Mouse (Mus musculus) stomach, postnatal 0 days (tissue): Measurements from ENCODE around the gene Thsd7b. TPM values are rescaled to one million over a fixed set of nuclear protein-coding genes. Genes with fewer than 3 reads are reported as not detected.

Experiments
- ATAC-seq: fragments of 200-750 bp; cut with Nextera tagmentation; 2 replicates; pipeline ENCODE4 v1.8.0; 2017; ENCODE audit not compliant: low FRiP score, low TSS enrichment
- DNase-seq: peaks from one replicate; pipeline ENCODE4 v3.0.0-alpha.2; 2016; ENCODE audit warnings: low spot score
- H3K27ac ChIP-seq: fragments of 300-500 bp; sonication (generic); replicated peaks from 2 replicates; pipeline ENCODE4 v1.5.1; 2014; ENCODE audit warnings: mild to moderate bottlenecking, control low read depth
- H3K27me3 ChIP-seq: fragments of 300-500 bp; sonication (generic); 2 replicates; pipeline ENCODE4 v1.6.1; 2014; ENCODE audit warnings: low read length; ENCODE audit not compliant: control insufficient read depth, insufficient read depth
- H3K36me3 ChIP-seq: fragments of 300-500 bp; sonication (generic); 2 replicates; pipeline ENCODE4 v1.6.1; 2014; ENCODE audit warnings: low read length, mixed read lengths; ENCODE audit not compliant: control insufficient read depth, insufficient read depth
- H3K4me1 ChIP-seq: fragments of 300-500 bp; sonication (generic); replicated peaks from 2 replicates; pipeline ENCODE4 v1.6.1; 2014; ENCODE audit warnings: antibody characterized with exemption; ENCODE audit not compliant: control insufficient read depth, insufficient read depth
- H3K4me2 ChIP-seq: fragments of 300-500 bp; sonication (generic); replicated peaks from 2 replicates; pipeline ENCODE4 v1.6.1; 2014; ENCODE audit warnings: low read depth, mild to moderate bottlenecking, control low read depth, moderate library complexity
- H3K4me3 ChIP-seq: fragments of 300-500 bp; sonication (generic); 2 replicates; pipeline ENCODE4 v1.5.1; 2014; ENCODE audit warnings: low read depth, low read length, control low read depth
- H3K9ac ChIP-seq: fragments of 300-500 bp; sonication (generic); 2 replicates; pipeline ENCODE4 v1.6.1; 2014; ENCODE audit warnings: mild to moderate bottlenecking, low read length, control low read depth, mixed read lengths
- H3K9me3 ChIP-seq: fragments of 300-500 bp; sonication (generic); 2 replicates; pipeline ENCODE4 v1.6.1; 2016; ENCODE audit warnings: low read length; ENCODE audit not compliant: control insufficient read depth
- CTCF ChIP-seq: IDR thresholded peaks from 2 replicates; pipeline ENCODE4 v1.5.1; 2016; ENCODE audit warnings: antibody characterized with exemption, low read depth, mild to moderate bottlenecking, moderate library complexity
- EP300 ChIP-seq: optimal IDR thresholded peaks from 2 replicates; pipeline ENCODE3; 2016; ENCODE audit warnings: antibody characterized with exemption
- WGBS: fragments of 180-500 bp; shearing (Covaris S2); extraction: QIAGEN DNeasy Blood & Tissue Kit; methylation state at CpG from one replicate; pipeline ENCODE4 v1.1.7; 2014; 5-methylcytosine and 5-hydroxymethylcytosine counted together
- polyA plus RNA-seq: library from polyadenylated mRNA; unstranded; fragments of >200 nt; fragmentation: Nextera tagmentation; extraction: Ambion mirVana; gene quantifications from 2 replicates; pipeline ENCODE4 v1.2.1, GENCODE M21; 2015

Gene Thsd7b
- polyA plus RNA-seq, 1 experiment from 2014 or later: 0.53 TPM

GRCm38 (mm10) chr1:129777055-129777454, 504.0 kb downstream of the Thsd7b start:
- Histone ChIP-seq H3K27me3 (no peaks in the 10 kb centered on the region), H3K36me3 (no peaks in the 10 kb centered on the region), H3K9ac (no peak overlapping the region), H3K4me2 (no peak overlapping the region), H3K4me3 (no peak overlapping the region), H3K9me3 (no peaks in the 10 kb centered on the region), H3K27ac (no peak overlapping the region), H3K4me1 (no peaks in the 10 kb centered on the region)
- TF ChIP-seq CTCF (no peak), EP300 (no peak)
- no peak for DNase-seq
- 83% methylated on average over 5 of the region's 5 CpGs for WGBS
- no peak for ATAC-seq

DNA sequence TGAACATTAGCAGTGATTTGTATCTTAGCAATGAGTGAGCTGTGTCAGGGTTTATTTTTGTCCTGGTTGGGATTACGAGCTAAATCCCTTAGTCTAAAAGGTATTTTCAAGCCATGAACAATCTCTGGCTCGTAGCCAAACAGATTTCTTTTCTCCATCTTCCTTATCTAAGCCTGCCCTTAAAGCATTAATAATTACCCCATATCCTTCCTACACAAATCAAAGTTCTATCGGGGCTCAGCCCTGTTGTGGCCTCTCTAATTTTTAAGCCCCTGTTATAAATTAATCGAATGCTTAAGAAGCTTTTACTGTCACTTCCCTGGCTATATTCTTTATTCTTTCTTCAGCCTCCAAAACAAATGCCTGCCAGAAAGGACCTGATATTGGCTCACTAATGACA, 506.4 kb downstream of the Thsd7b start:
- H3K4me3 ChIP-seq: no peak overlapping the region
- no peak for TF ChIP-seq EP300
- no peak for TF ChIP-seq CTCF
- no peaks in the 10 kb centered on the region for H3K9me3 ChIP-seq
- no peaks in the 10 kb centered on the region for H3K4me1 ChIP-seq
- WGBS: 38% methylated on average over 4 of the region's 4 CpGs
- no peak overlapping the region for H3K27ac ChIP-seq
- no peak overlapping the region for H3K4me2 ChIP-seq
- no peaks in the 10 kb centered on the region for H3K27me3 ChIP-seq
- H3K36me3 ChIP-seq: no peaks in the 10 kb centered on the region
- no peak overlapping the region for H3K9ac ChIP-seq
- DNase-seq: no peak
- ATAC-seq: no peak

- H3K27me3 ChIP-seq: no peaks in the 10 kb centered on the region
- TF ChIP-seq CTCF (no peak), EP300 (no peak)
These were observed 507.5 kb downstream of the Thsd7b start for GRCm38 (mm10) chr1:129780589-129780988.

DNA sequence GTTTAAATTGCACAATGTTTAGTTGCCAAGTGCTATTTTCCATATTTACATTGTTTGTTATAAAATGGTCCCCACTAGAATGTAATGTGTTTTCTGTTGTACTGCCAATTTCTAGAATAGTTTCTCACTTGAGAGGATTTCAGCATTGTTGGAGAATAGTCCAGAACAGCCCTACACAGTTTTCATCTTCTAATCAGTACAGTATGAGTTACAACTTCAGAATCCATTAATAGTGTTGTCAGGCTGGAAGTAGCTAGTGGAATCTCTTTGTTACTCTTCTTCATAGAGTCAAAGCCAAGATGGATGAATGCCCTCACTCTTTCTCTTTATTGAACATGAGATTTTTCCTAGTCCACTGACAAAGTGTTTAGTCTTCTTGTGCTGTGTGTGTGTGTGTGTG, 525.4 kb downstream of the Thsd7b start:
- no peak for ATAC-seq

More at GRCm38 (mm10) chr1:129780589-129780988, 507.5 kb downstream of the Thsd7b start:
- DNase-seq (no peak), ATAC-seq (no peak)
- 79% methylated on average over 1 of the region's 1 CpGs for WGBS
- Histone ChIP-seq H3K9ac (no peak overlapping the region), H3K4me1 (no peaks in the 10 kb centered on the region), H3K27ac (no peak overlapping the region), H3K9me3 (no peaks in the 10 kb centered on the region), H3K36me3 (no peaks in the 10 kb centered on the region), H3K4me3 (no peak overlapping the region), H3K4me2 (no peak overlapping the region)

GRCm38 (mm10) chr1:129826927-129827326, 553.8 kb downstream of the Thsd7b start:
- TF ChIP-seq EP300 (no peak), CTCF (no peak)
- ATAC-seq (no peak), DNase-seq (no peak)
- Histone ChIP-seq H3K4me2 (no peak overlapping the region), H3K27me3 (no peaks in the 10 kb centered on the region), H3K27ac (no peak overlapping the region), H3K9me3 (no peaks in the 10 kb centered on the region), H3K4me3 (no peak overlapping the region), H3K36me3 (no peaks in the 10 kb centered on the region), H3K4me1 (no peaks in the 10 kb centered on the region), H3K9ac (no peak overlapping the region)
- 82% methylated on average over 4 of the region's 4 CpGs for WGBS

More for the DNA sequence above, 525.4 kb downstream of the Thsd7b start:
- Histone ChIP-seq H3K27me3 (no peaks in the 10 kb centered on the region), H3K36me3 (no peaks in the 10 kb centered on the region), H3K4me3 (no peak overlapping the region), H3K9ac (no peak overlapping the region), H3K9me3 (no peaks in the 10 kb centered on the region), H3K4me2 (no peak overlapping the region), H3K27ac (no peak overlapping the region), H3K4me1 (no peaks in the 10 kb centered on the region)
- no peak for DNase-seq
- no peak for TF ChIP-seq EP300
- TF ChIP-seq CTCF: no peak

DNA sequence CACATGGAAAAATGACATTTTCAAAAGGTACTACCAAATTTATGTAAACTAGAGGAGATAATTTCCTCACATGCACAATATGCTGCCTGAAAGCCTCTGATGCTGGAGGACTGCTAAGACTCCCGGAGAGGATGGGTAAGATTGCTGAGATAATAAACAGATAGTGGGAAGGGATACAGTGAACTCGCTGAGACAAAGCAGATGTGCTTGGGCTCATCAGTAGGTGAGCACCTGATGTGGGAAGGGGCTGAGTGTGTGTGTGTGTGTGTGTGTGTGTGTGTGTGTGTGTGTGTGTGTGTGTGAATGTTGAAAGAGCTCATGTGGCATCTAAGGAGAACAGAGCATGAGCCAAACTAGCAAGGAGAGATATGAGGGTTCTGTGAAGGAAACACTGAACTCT, 564.2 kb downstream of the Thsd7b start:
- WGBS: 32% methylated on average over 2 of the region's 2 CpGs
- no peak overlapping the region for H3K4me3 ChIP-seq
- H3K27me3 ChIP-seq: no peaks in the 10 kb centered on the region
- DNase-seq (no peak), ATAC-seq (no peak)
- H3K9me3 ChIP-seq: no peaks in the 10 kb centered on the region
- no peak overlapping the region for H3K4me2 ChIP-seq
- H3K4me1 ChIP-seq: no peaks in the 10 kb centered on the region
- TF ChIP-seq EP300 (no peak), CTCF (no peak)
- no peaks in the 10 kb centered on the region for H3K36me3 ChIP-seq
- H3K9ac ChIP-seq: no peak overlapping the region
- H3K27ac ChIP-seq: no peak overlapping the region
